Mouse (Mus musculus) heart, adult 9 months (tissue): Measurements from ENCODE around the gene Wdr82.

Source experiments
- DNase-seq, 2 experiments: peaks; one replicate each; pipeline ENCODE4 v3.0.0; 2022; ENCODE audit warnings: low spot score in 2 of 2

Gene Wdr82

DNA sequence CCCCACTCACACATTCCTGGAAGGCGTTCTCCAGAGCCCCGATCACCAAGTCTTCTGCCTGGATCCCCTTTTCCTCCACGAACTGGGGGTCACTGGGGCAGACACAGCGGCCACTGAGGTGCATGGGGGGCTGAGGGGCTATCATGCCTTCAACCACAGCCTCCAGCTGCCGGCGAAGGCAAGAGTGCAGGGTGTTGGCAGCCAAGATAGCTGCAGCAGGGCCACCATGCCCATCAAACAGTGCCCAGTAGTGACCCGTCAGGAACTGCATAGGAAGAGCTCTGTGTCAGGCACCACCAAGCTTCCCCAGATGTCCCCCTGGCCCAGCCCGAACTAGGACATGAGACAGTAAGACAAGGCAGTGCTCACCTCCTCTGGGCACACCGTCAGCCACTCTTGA, 27.0 kb downstream of the Wdr82 start:
- DNase-seq = no peak

DNA sequence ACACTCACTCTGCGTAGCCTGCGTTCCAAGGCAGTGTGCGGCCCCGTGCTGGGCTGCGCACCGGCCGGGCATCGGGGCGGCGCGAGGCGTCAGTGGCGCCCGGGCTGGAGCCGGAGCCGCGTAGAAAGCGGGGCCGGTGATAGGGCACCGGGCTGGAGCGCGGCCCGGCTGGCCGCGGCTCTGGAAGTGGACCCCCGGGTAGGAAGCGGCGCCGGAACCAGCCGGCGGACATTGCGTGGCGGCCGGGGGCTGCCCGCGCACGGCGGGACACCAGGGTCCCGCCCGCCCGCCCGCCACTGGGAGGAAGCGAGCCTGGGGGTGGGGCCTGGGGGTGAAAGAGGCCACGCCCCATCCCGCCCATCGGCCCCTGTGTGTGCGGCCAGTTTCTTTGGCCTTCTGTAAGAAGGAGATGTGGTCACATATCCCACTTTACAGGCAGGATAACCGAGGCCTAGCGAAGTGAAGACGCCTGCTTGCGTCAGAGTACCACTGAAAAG, 28.3 kb downstream of the Wdr82 start:
- DNase-seq = peak; percentile 74 to 79

DNA sequence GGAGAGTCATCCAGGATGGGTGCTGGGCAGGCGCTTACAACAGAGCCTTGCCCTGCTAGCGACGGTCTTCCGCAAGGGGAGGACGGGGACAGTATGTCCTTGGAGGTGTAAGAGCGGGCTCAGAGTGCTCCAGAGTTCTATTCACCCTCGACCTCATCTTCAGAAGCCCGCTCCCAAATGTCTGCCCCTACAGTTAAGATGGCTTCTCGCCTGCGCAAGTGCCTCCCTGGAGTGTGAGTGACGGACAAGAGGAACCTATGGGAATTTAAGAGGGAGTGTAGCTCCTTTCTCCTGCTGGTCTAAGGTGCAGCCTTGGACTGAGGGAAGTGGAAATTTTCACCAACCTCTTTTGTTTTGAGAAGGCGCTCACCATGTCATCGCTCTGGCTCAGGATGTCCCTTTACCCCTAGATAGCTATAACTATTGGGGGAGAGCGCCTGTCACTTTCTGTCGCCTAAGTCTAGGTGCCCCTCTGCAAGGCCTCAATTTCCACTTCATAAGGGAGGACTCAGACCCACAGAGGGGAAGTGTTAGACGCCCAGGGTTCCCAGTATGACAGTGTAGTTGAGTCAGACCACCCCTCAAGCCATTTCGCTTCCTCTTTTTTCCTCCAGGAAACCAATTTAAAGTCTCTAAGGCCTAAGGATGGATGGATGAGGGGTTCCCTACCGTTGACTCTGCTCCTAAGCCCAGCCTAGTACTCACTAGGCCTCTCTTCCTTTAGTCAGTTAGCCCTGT, 29.0 kb downstream of the Wdr82 start, which contains the start of gene Ppm1m:
Gene Ppm1m (minus strand): TSS at position 212 of the 738 bp plus-strand sequence.
- DNase-seq = no peak

DNA sequence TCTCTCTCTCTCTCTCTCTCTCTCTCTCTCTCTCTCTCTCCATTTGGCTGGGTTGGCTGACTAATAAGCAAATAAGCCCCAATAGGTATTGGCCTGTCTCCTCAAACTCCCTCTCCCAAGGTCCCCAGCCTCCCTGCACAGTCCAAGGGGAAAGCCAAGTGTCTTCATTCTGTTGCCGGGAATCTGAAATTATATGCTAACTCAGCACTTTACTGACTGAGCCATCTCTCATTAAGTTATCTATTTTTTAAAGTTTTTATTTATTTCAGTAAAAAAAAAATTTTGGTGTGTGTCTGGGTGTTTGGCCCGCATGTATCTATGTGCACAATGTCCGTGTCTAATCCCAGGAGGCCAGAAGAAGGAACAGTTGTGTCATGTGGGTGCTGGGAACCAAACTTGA, 31.2 kb downstream of the Wdr82 start:
- DNase-seq = no peak

DNA sequence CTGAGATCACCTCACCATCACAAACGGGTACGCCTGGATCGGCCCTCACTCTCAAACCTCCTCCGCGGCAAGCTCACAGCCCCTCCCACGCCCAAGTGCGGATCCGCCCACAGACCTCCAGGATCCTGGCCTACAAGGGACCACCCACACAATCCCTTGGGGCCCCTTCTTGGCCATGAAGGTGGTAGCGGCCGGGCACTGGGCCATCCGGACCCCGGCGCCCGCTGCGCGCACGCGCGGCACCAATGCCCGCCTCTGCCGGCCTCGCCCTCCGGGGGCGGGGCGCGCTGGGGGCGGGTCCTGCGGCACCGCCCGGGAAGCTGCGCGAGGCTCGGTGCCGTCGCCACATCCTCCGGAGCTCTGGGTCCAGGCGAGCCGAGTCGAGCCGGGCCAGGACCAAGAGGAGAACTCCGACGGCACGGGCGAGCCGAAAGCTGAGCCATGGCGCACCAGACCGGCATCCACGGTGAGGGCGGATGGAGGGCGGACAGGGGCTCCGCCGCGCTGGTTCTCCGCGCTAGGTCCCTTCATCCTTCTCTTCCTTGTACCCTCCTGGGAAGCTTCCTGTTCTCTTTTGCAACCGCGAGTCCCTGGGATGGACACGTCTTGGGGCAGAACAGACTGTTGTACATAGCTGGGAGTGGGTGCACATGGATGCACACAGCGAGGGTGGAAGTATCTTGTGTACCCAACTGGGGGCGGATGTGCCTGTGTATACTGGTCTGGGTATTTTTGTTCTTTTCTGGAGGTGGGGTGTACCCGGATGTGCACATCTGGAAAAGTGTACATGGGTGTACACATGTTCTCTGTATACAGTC, 32.3 kb downstream of the Wdr82 start, which contains the start of gene Twf2:
Gene Twf2 (plus strand): TSS at position 290 of the 818 bp plus-strand sequence.
- peak; percentile 96 for DNase-seq

DNA sequence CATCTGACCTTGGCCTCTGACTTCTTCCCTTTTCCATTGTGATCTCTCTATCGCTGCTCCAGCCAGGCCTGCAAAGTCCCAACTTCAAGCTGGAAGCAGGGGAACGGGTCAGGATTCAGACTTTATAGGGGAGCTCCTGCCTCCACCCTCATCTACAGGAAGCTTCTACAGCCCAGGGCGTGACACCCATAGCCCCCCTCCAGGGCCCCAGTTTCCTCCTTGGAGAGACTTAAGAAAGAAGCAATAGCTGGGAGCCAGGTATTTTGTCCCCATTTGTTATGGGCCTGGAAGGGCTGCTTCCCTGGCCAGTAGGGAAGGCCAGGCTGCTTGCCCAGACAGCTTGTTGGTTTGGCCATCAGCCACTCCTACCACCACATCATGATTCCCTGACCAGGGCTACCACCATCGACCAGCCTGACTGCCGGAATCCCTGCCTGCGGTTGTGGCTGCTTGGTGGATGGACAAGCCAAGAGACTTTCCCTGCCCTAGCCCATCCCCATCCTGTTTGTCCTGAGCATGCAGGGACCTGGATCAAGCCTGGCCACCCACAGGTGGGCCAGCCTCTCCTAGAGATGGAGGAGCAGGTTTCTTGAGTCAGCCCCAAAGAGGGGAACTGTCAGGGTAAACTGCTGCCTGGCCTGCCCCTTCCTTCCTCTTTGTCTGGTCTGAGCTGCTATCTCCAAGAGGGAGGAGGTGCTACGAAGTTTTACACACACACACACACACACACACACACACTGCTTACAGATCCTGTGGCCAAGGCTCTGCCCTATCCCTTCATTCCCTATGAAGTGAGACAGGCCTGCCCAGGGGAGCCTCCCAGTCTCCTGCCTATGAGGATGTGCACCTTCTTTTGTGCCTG, 33.5 kb downstream of the Wdr82 start:
- no peak for DNase-seq

DNA sequence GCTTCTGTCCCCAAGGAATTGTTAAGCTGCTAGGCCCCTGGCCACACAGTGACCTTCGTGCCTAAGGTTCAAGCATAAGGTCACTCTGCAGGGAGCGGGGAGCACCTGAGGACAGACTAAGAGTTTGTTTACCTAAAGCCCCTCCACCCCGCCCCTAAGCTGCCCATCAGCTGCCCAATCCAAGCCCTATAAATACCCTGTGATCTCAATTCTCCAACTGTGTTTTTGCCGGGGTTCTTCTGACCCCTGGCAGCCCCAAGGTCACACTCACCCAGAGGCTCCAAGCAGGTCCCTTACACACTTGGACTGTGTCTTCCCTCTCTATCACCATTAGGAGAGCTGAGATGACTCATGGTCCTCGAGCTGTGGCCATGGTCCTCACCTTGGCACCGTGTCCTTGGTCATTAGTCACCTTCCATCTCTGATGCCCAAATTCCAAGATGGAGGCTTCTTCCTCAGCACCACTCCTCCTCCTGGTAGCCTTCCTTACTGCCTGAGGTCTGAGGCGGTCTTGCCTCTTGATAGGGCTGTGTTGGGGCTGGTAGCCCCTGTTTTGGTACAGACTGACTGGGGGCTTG, 35.1 kb downstream of the Wdr82 start:
- DNase-seq = no peak

DNA sequence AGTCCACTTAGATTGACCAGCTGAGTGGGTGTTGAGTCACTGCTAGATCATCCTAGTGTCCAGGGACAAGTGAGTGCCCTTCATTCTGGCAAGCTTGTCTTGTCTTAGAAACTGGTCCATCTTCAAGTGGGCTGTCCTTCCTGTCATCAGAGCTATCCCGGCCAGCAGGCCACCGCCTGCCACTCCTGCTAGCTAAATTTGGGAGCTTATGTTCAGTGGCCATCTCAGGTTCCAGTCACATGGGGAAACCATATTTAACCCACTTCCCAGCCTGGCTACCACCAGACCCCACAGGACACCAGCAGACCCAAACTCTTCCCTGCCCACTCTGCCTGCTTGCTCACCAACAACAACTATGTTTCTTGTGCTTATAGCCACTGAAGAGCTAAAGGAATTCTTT, 35.8 kb downstream of the Wdr82 start:
- peak; percentile 70 to 73 for DNase-seq

DNA sequence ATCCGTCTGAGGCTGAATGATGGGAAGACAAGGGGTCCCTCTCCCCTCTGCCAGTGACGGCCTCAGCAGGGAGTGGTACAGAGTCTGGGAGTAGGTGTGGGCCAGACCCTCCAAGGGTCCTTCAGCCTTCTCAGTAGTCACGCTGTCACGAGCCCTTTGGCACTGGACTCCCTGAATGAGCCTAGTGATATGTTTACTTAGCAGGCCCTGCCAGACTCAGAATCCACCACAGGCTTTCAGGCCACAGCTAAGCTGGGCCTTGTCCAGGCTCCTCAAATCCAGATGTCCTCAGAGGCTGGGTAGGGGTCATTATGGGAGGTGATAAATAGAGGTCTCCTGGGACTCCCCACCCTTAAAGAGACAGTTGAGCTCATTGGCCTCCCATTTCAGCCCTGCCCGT, 37.5 kb downstream of the Wdr82 start:
- DNase-seq = peak in 1 of 2 experiments; percentile 47

DNA sequence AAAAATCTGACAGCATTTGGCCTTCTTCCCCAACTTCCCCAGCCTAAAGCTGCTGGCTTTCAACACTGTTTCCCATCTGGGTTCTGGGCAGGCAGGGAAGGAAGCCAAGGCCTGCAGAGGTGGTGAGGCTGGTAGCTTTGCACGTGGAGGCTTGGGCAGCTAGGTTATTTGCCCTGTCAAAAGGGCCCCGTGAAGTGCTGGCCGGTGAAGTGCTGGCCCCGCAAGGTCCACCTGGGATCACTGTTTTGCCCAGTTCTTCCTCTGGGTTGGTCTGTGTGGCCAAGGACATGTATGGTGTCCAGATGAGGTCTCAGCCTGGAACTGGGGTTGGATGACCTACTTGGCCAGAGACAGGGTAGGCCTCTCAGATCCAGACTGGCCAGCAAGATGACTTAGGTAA, 39.2 kb downstream of the Wdr82 start:
- peak; percentile 48 to 57 for DNase-seq

DNA sequence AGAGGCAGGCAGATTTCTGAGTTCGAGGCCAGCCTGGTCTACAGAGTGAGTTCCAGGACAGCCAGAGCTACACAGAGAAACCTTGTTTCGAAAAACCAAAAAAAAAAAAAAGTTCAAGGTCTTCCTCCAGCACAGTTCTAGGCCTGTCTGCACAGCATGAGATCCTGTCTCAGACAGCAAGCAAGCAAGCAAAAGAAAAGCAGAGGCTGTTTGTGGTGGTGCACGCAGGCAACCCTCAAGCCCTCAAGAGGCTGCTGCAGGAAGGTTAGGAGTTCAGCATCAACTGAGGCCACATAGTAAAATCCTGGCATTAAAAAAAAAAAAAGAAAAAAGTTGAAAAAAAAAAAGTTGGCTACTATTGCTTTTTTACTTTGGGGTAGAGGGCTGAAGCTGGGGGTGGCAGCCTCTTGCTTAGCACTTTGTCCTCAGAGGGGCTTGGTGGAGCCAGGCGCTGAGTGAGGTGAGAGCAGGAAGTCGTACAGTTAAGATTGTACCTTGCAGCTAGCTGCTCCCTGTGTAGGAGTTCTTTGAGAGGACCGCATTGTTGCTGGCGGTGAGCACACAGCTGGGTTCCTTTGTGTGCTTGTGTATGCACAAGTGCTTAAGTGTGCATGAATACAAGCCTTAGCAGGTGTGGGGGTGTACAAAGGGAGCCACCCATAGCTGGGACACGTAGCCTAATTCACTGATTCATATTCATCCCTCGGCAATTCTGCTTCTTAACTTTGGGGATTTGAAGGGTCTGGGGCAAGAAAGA, 40.3 kb downstream of the Wdr82 start:
- no peak for DNase-seq

DNA sequence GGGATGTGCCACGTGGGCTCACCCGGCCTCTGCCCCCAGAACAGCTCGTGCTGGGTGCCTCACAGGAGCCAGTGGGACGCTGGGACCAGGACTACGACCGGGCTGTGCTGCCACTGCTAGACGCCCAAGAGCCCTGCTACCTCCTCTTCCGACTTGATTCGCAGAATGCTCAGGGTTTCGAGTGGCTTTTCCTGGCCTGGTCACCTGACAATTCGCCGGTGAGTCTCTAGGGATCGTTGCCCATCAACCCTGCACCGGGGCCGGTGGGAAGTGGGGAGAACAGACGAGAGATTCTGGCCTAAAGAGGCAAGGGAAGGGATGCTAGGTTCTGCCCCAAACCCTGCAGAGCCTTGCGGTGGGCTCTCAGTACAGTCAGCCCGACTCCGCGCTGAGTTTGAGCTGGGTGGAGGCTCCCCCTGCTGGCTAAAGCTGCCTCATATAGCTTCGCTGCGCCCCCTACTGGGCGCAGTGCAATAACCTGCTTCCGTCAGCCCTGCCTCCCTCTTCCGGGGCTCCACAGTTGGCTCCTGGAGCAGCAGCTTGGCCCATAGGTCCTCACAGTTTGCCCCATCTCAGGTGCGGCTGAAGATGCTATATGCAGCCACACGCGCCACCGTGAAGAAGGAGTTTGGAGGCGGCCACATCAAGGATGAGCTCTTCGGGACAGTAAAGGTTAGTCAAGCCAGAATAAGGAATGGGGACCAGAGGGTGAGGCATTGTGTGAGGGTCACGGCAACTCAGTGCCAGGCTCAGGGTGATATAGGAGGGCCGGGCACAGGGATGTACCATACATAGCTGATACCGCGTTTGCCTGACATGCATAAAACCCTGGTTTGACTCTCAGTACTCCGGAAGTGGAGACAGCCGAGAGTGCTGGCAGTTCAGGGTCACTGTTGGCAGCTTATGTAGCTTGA, 41.2 kb downstream of the Wdr82 start:
- peak; percentile 74 to 82 for DNase-seq

DNA sequence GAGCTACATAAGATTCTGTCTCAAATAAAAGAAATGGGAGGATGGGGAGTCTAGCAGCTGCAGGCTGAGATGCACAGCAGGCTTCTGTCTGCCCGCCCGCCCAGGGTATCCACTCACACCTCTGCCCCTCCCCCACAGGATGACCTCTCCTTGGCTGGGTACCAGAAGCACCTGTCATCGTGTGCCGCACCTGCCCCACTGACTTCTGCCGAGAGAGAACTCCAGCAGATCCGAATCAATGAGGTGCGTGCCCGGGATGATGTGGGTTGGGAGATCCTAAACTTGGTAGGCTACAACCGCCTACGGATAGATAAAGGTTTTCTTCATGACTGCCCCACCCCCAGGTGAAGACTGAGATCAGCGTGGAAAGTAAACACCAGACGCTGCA, 41.9 kb downstream of the Wdr82 start:
- DNase-seq = no peak

DNA sequence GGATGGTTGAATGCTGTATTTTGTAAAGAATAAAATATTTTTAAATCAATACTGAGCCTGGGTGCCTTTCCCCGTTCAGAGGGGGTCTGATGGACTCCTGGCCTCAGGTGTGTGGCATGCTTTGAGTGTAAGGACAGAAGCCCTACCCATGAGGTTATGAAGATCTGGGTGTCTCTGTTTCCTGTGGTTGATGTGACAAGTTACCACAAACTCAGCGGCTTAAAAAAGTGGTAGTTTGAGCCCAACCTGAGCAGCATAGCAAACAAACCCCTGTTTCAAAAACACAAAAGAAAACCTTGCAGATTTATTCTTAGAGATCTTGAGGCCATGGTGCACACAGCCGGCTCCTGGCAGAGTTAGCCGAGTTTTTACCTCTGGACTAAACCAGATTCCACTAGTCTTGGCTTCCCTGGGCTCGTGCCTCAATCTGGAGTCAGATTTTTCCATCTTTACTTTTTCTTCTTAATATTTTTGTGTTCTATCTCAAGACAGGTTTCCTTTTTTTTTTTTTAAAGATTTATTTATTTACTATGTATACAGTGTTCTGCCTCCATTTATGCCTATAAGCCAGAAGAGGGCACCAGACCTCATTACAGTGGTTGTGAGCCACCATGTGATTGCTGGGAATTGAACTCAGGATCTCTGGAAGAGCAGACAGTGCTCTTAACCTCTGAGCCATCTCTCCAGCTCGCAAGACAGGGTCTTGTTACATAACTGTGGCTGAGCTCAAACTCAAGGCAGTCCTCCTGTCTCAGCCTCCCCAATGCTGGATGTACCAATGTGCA, 44.8 kb downstream of the Wdr82 start:
- no peak for DNase-seq

DNA sequence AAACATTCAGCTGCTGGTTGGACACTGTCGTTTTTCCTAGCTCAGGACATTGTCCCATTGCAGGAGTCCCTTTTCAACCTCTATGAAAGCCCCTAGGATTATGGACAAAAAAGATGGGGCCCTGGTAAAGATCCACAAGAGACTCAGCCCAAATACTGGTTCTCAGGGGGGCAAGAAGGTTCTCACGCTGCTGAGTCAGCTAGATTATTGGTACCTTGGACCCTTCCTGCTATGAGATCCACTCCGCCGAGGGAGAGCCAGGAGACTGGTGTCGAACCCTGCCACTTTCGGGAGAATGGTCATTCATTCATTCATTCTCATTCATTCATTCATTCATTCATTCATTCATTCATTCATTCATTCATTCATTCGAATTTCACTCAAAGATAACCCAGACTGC, 46.2 kb downstream of the Wdr82 start:
- DNase-seq = no peak

DNA sequence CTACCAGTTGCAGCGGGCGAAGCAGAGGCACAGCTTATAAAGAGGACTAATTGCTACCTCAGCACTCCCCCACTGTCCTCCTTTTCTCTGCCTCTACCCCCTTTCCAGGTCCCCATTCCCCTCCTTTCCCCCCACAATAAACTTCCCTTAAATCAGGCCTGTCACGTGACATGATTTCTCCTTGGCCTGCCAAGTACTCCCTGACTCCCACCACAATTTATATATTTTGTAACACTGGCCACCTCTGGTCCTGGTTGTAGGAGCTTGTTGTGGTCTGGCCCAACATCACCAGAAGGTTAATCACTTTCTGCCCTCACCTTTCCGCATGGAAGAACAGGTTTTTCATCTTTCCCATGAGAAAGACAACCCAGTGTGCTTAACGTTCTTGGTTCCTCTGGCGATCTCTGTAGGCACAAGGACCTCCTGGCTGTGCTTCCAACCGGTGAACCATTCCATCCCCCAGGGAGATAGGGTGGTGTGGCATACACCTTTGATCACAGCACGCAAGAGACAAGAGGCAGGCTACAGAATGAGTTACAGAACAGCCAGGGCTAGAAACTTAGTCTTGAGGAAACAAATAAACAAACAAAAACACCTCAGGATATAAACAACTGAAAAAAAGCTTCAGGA, 50.3 kb downstream of the Wdr82 start:
- no peak for DNase-seq

DNA sequence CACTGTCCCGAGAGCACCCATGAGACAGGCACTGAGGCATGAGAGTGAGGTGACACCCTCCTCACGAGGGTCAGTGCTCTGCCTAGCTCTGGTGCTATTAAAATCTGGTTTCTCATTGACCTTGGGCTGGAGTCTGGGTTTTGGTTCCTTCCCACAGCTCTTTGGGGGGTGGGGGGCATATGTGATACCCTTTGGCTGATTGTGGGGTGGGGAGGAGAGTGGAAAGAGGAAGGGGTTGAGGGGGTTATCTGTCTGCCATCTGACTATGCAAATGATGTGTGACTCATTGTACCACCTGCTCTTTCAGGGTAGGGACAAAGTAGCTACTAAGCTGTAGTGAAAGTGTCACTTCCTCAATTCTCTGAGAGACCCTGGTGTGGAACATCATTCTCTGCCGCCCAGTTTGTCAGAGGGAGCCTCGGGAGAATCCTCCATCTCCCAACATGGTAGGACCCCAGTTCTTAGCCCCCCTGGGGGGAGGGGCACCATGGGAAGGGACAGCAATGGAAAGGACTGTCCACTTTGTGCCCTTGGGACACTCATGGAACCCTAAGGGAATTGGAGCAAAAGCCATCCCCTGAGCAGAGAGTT, 51.6 kb downstream of the Wdr82 start, which contains the start of gene Tlr9:
Gene Tlr9 (plus strand): TSS at position 338 of the 591 bp plus-strand sequence.
- no peak for DNase-seq

DNA sequence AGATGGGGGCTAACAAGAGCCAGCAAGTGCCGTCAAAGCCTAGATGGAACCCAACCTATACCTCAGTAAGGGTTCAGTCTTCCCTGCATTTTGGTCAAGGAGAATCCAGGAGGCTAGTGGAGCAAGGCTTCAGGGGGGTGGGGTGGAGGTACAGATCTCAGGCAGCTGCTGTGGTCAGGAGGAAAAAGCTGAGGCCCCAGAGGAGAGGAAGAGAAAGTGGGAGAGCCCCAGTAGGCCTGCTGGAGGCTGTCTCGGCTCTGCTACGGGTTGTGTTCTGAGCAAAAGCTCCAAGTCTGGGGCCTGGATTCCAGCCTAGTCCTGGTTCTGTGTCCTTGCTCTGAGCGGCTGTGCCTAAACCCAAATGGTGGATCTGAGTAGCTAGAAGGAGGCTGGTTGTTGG, 52.3 kb downstream of the Wdr82 start:
- no peak for DNase-seq
